Mouse (Mus musculus) embryonic fibroblast, embryonic 13.5 days (primary cell): Measurements from ENCODE around the gene Stpg3. TPM values are rescaled to one million over a fixed set of nuclear protein-coding genes. Genes with fewer than 3 reads are reported as not detected.
A peak's percentile ranks its signal among the peaks of the same experiment; 100 is the strongest.

Experiments
- H3K27ac ChIP-seq: 2 replicates; pipeline ENCODE4 v1.5.1; 2012; ENCODE audit warnings: low read length, control low read depth, inconsistent platforms; ENCODE audit not compliant: insufficient read depth
- H3K4me1 ChIP-seq: 2 replicates; pipeline ENCODE4 v1.6.1; 2011; ENCODE audit warnings: low read length; ENCODE audit not compliant: control insufficient read depth, insufficient read depth
- H3K4me3 ChIP-seq: 2 replicates; pipeline ENCODE4 v1.5.1; 2011; ENCODE audit warnings: mild to moderate bottlenecking, control low read depth, low read length; ENCODE audit not compliant: insufficient read depth
- CTCF ChIP-seq: IDR thresholded peaks from 2 replicates; pipeline ENCODE4 v1.5.1; 2011; ENCODE audit warnings: mild to moderate bottlenecking, control low read depth, low read length, moderate library complexity, borderline replicate concordance; ENCODE audit not compliant: insufficient read depth
- POLR2A ChIP-seq: IDR thresholded peaks from 2 replicates; pipeline ENCODE4 v1.6.1; 2011; ENCODE audit warnings: low read depth, mild to moderate bottlenecking, control low read depth, low read length, moderate library complexity
- polyA plus RNA-seq: library from polyadenylated mRNA; stranded (reverse); fragments of >200 nt; gene quantifications from 2 replicates; pipeline ENCODE4 v1.2.4, GENCODE M21; 2011; ENCODE audit warnings: low read depth; ENCODE audit not compliant: missing spikeins, insufficient read length

The Stpg3 gene
- polyA plus RNA-seq, 1 experiment, result not detected

DNA sequence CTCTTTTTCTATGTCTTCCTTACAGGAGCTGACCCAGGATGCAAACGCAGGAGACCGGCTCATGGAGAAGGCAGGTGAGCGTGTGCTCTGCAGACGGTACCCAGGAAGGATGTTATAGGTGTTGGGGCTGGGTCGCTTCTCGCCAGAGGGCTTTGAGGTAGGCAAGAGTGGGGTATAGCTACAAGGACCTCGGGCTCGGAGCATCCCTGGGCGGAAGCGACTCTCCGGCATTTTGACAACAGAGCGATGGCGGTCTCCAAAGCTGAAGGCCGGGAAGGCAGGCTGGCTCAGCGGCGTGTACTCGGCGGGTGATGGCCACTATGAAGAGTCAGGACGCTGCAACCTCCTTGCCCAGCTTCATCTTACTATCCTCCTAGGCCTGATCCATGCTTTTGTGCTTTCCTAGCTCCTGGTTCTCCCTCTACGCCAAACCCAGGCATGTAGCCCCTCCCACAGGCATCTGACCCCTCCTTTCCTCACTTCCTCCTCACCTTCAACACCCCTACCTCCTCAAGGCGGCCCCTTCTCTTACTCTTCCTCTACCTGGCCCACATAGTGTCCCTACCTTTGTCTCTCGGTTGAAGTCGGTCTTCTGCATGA lies 1.1 kb downstream of the Stpg3 start:
- H3K4me3 ChIP-seq, result no peak overlapping the region
- H3K4me1 ChIP-seq, result no peaks in the 10 kb centered on the region
- TF ChIP-seq CTCF (no peak), POLR2A (no peak)
- no peak overlapping the region for H3K27ac ChIP-seq

DNA sequence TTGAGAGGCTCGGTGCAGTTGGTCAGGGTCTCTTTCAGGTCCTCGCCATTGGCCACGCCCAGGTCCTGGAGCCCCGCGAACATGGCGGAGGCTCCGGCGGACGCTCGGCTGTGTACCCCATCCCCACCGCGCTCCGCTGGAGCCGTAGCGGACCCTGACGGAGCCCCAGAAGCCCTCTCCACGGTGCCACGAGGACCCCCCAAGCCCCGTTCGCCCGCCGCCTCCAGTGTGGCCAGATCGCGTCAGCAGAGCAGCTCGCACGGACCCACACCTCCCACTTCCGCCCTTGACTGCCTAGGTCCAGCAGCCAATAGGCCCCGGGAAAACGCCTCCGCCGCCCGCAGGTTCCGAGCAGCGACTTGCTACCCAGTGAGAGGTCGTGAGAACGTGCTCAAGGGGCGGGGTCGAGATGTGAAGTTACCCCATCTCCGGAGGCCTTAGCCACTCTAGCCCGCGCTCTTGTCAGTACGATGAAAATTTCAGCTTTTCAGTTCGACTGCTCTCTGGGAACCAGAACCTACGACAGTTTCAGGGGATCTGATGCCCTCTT lies 3.2 kb downstream of the Stpg3 start, which contains the start of gene Nelfb:
Nelfb (minus strand) TSS at position 369 of the 550 bp plus-strand sequence.
- no peaks in the 10 kb centered on the region for H3K4me1 ChIP-seq
- TF ChIP-seq POLR2A, result peak; percentile 83
- TF ChIP-seq CTCF, result no peak
- H3K4me3 ChIP-seq, result peak within 1 kb of the TSS; percentile 81
- peak within 1 kb of the TSS; percentile 31; the same call in 1 of the 2 replicates for H3K27ac ChIP-seq

DNA sequence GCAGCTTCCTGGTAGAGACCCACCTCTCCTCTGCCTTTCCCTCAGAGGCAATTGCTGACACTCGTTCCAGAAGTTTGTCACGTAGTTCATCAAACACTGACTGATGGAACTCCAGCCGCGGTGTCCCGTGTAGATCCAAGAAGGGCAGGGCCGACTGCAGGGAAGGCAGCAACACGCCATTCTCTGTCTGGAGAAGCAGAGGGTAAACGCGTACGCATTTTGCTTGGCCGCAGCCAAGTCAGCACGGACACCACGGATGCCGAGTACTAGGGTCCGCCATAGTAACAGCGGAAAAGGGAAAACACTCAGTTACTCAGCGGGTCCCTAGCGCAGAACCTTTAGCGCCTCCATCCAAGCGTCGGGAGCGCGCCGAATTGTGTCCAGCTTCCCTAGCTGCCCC lies 3.8 kb downstream of the Stpg3 start:
- no peaks in the 10 kb centered on the region for H3K4me1 ChIP-seq
- H3K4me3 ChIP-seq, result peak overlapping the region; percentile 81

DNA sequence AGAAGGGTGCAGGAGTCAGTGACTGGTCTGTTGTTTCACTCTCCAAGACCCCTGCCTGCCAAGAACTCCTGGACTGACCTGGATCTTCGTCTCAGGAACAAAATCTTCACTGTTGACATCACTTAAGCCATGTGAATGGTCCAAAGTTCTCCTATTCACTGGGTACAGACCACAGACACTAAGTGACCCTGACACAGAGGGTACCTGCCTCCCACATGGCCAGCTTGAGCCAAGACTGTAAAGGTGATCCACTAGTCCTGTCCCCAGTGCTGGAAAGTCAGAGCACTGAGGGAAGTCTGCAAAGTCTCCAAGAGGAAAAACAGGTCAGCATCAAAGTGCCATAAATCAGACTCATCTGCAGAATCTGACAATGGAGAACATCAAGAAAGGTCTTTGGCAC lies 6.8 kb downstream of the Stpg3 start:
- H3K4me3 ChIP-seq, result no peak overlapping the region
- TF ChIP-seq POLR2A, result no peak
- TF ChIP-seq CTCF, result no peak
- H3K27ac ChIP-seq, result no peak overlapping the region
- H3K4me1 ChIP-seq, result no peaks in the 10 kb centered on the region

More for the DNA sequence above, 3.8 kb downstream of the Stpg3 start:
- no peak for TF ChIP-seq POLR2A
- no peak for TF ChIP-seq CTCF
- peak overlapping the region; percentile 31; the same call in 1 of the 2 replicates for H3K27ac ChIP-seq

DNA sequence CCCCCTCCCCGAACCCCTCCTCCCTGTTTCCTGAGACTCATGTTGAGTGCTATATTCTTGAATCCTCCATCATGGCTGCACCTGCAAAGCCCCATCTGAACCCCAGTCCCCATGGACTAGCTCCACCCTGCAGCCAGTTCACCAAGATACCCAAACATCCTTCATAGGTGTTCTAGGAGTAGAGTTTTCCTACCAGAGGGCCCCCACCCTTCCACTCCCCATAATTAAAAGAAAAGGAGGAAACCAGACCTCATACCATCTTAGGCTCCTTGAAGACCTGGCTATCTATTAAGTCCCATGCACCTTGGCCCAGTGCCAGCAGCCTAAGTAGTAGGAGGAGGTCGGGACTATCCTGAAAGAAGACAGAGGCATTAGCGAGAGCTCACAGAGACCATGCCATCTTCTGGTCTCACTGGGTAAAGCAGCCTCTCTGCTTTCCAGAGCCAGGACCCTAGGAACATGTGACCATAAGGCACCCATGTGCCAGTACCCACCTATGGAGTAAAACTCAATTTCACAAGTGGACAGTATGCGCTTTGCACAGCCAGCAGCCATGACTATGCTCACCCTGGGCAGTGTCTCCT lies 10.7 kb downstream of the Stpg3 start:
- TF ChIP-seq POLR2A, result no peak
- no peak for TF ChIP-seq CTCF
- H3K4me3 ChIP-seq, result no peak overlapping the region
- no peak overlapping the region for H3K27ac ChIP-seq
- H3K4me1 ChIP-seq, result peaks cover 6% of the 10 kb centered on the region

DNA sequence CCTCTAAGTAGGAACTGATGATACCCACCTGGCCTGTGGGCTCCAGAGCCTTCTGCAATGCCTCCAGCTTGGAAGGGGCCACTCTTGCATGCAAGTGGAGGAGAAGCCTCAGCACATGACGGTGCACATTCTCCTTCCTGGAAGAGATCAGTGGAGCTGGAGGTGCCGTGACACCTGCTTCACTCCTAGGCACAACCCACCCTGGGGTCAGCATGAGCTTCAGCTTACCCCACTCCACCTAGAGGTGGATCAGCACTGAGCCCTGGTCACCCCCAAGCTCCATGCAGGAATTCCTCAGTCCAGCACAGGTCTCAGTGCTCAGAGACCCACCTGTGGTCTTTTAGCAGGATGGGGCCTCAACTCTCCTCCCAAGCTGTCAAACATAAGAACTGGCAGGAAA lies 13.8 kb downstream of the Stpg3 start:
- H3K4me1 ChIP-seq, result peaks cover 6% of the 10 kb centered on the region
- no peak for TF ChIP-seq CTCF
- no peak for TF ChIP-seq POLR2A
- H3K27ac ChIP-seq, result no peak overlapping the region
- no peak overlapping the region for H3K4me3 ChIP-seq

DNA sequence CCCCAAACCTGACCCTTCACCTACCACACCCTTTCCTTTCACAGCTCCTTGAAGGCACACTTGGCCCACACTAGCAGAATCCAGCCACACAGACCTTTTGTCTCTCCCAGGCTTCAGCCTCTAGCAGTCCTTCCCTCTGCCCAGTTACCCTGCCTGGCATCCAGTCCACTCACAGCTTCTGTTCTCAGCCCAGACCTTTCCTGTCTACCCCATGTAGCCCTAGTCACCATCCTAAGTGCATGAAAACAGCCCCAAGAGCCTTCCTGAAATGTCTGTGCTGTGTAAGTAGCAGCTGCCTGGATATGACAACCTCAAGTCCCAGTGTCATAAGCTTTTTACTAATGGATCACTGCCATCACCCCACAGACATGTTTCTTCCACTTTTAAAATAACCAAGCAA lies 16.5 kb downstream of the Stpg3 start:
- Histone ChIP-seq H3K27ac (no peak overlapping the region), H3K4me1 (peaks cover 18% of the 10 kb centered on the region), H3K4me3 (no peak overlapping the region)
- TF ChIP-seq POLR2A (no peak), CTCF (no peak)

DNA sequence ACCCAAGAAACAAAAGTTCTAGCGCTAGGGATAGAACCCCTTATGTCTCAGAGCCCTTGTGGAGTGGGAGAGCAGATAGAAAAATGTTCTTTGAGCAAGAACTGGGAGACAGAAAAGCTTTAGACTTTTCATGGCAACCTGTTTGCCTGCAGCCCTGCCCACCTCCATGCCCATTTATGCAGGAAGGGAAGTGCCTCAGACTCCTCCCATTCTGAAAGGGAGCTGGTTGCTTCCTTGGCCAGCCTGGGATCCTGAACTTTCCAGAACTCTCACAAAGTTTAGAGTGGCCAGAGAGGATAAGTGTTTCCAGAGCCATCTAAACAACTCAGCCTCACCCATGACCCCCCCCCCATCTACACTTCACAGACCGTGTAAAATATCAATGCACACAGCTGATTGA lies 17.2 kb downstream of the Stpg3 start:
- no peak for TF ChIP-seq POLR2A
- TF ChIP-seq CTCF, result no peak
- Histone ChIP-seq H3K4me3 (no peak overlapping the region), H3K4me1 (peaks cover 18% of the 10 kb centered on the region), H3K27ac (peak overlapping the region; percentile 53)

DNA sequence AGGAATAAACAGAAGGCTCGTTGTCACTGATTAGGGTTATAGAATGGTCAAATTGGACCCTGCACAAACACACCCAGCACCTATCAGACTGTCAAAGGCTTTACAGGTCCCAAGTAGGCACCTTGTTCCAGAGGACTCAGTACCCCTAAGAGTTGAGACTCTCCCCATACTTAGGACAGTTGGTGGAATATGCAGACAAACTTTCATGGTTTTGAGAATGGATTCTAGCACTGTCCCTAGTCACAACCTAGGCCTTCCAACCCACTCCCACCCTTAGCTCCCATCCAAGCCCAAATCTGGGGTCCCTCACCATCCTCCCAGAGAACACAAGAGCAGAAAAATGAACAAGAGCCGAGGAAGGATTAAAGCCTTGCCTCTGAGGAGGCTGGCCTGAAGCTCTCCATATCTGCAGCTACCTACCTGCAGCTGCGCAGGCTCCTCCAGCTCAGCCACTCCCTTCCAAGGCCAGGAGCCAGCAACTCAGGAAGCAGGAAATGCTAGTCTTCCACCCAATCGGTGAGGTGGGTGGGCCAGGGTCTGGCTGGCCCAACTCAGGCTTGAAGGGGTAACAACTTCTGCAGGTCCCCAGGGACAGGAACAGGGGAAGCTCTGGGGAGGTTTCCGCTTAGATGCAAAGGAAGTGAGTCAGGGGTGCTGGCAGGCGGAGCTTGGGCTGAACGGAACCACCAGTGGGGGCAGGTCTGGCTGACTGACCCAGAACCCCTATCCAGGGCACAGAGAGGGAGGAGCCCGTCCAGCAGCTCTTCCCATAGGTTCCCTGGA lies 18.1 kb downstream of the Stpg3 start, which contains the start of gene Tor4a:
Tor4a (minus strand) TSS at position 715 of the 783 bp plus-strand sequence.
- TF ChIP-seq POLR2A (peak; percentile 58), CTCF (no peak)
- Histone ChIP-seq H3K27ac (peak within 1 kb of the TSS; percentile 53), H3K4me3 (peak within 1 kb of the TSS; percentile 42), H3K4me1 (peaks cover 18% of the 10 kb centered on the region)
